20 mouse cellular contexts compared by ENCODE assay signal in genomic region chr9:92907102-92907501, GRCm38 (mm10).
"Had no signal": no experiment of that assay in that cellular context is flagged by ENCODE, and none has a peak within 500 bp of the region (broad histone marks: within the 10 kb centered on the region; RNA-seq: fewer than 3 reads in every experiment).

No protein-coding gene starts in this region.

- H3K27ac ChIP-seq: limb, embryonic 12.5 days; limb, embryonic 15.5 days; liver, embryonic 14.5 days; macrophage; midbrain, embryonic 12.5 days; midbrain, embryonic 15.5 days; neural tube, embryonic 12.5 days; neural tube, embryonic 15.5 days; stomach, postnatal 0 days had no signal

- H3K36me3 ChIP-seq: limb, embryonic 12.5 days; limb, embryonic 15.5 days; midbrain, embryonic 12.5 days; midbrain, embryonic 15.5 days; neural tube, embryonic 12.5 days; neural tube, embryonic 15.5 days had no signal

- H3K9me3 ChIP-seq: limb, embryonic 12.5 days; limb, embryonic 15.5 days; midbrain, embryonic 12.5 days; midbrain, embryonic 15.5 days; neural tube, embryonic 12.5 days; neural tube, embryonic 15.5 days had no signal

- H3K9ac ChIP-seq: limb, embryonic 12.5 days; limb, embryonic 15.5 days; liver, embryonic 14.5 days; liver, postnatal 0 days; lung, embryonic 14.5 days; midbrain, embryonic 12.5 days; midbrain, embryonic 15.5 days; neural tube, embryonic 12.5 days; neural tube, embryonic 15.5 days had no signal

- ATAC-seq: liver, postnatal 0 days; lung, postnatal 0 days; midbrain, embryonic 15.5 days had no signal

- H3K4me2 ChIP-seq: limb, embryonic 12.5 days; limb, embryonic 15.5 days; liver, embryonic 11.5 days; lung, embryonic 14.5 days; midbrain, embryonic 12.5 days; midbrain, embryonic 15.5 days; neural tube, embryonic 12.5 days; neural tube, embryonic 15.5 days had no signal

- H3K4me1 ChIP-seq: limb, embryonic 12.5 days; limb, embryonic 15.5 days; midbrain, embryonic 12.5 days; midbrain, embryonic 15.5 days; neural tube, embryonic 12.5 days; neural tube, embryonic 15.5 days had no signal

- H3K27me3 ChIP-seq: limb, embryonic 12.5 days; limb, embryonic 15.5 days; midbrain, embryonic 12.5 days; midbrain, embryonic 15.5 days; neural tube, embryonic 12.5 days; neural tube, embryonic 15.5 days had no signal

- DNase-seq: kidney, postnatal 14 days; kidney, postnatal 4 days; left cerebral cortex, postnatal 4 days; liver, postnatal 0 days; lung, embryonic 14.5 days; right cerebral cortex, adult 18-20 months; right cerebral cortex, postnatal 14 days; right cerebral cortex, postnatal 4 days; thymus, postnatal 25 days had no signal

- H3K4me3 ChIP-seq: limb, embryonic 12.5 days; limb, embryonic 15.5 days; midbrain, embryonic 12.5 days; midbrain, embryonic 15.5 days; neural tube, embryonic 12.5 days; neural tube, embryonic 15.5 days had no signal
